Mouse (Mus musculus) lung, embryonic 15.5 days (tissue): ENCODE data around the gene Hyal2. TPM values are rescaled to one million over a fixed set of nuclear protein-coding genes. Genes with fewer than 3 reads are reported as not detected.

Experiments used
- ATAC-seq: fragments of 200-750 bp; cut with Nextera tagmentation; 2 replicates; pipeline ENCODE4 v1.8.0; 2017; ENCODE audit warnings: moderate number of reproducible peaks, borderline replicate concordance; ENCODE audit not compliant: low FRiP score, low TSS enrichment; ENCODE audit errors: extremely low read depth
- H3K27ac ChIP-seq: fragments of 300-500 bp; sonication (generic); 2 replicates; pipeline ENCODE4 v1.5.1; 2015; ENCODE audit warnings: moderate library complexity, mild to moderate bottlenecking, inconsistent platforms
- H3K27me3 ChIP-seq: fragments of 300-500 bp; sonication (generic); 2 replicates; pipeline ENCODE4 v1.6.1; 2015; ENCODE audit warnings: inconsistent platforms
- H3K36me3 ChIP-seq: fragments of 300-500 bp; sonication (generic); 2 replicates; pipeline ENCODE4 v1.6.1; 2015; ENCODE audit warnings: inconsistent platforms
- H3K4me1 ChIP-seq: fragments of 300-500 bp; sonication (generic); 2 replicates; pipeline ENCODE4 v1.6.1; 2015; ENCODE audit warnings: inconsistent platforms
- H3K4me2 ChIP-seq: fragments of 300-500 bp; sonication (generic); 2 replicates; pipeline ENCODE4 v1.6.1; 2015; ENCODE audit warnings: inconsistent platforms, mild to moderate bottlenecking, moderate library complexity
- H3K4me3 ChIP-seq: fragments of 300-500 bp; sonication (generic); 2 replicates; pipeline ENCODE4 v1.5.1; 2015; ENCODE audit warnings: mild to moderate bottlenecking, inconsistent platforms
- H3K9ac ChIP-seq: fragments of 300-500 bp; sonication (generic); 2 replicates; pipeline ENCODE4 v1.6.1; 2015; ENCODE audit warnings: inconsistent platforms
- H3K9me3 ChIP-seq: fragments of 300-500 bp; sonication (generic); 2 replicates; pipeline ENCODE4 v1.6.1; 2016; ENCODE audit warnings: inconsistent platforms
- WGBS: fragments of 180-500 bp; shearing (Covaris S2); methylation state at CpG from one replicate; pipeline ENCODE4 v1.1.7; 2015; 5-methylcytosine and 5-hydroxymethylcytosine counted together
- polyA plus RNA-seq: library from polyadenylated mRNA; unstranded; fragments of >200 nt; fragmentation: Nextera tagmentation; extraction: Ambion mirVana; gene quantifications from 2 replicates; pipeline ENCODE4 v1.2.1, GENCODE M21; 2015

Gene Hyal2
- polyA plus RNA-seq, 1 experiment from 2014 or later: 105 TPM

GRCm38 (mm10) chr9:107599433-107599832 lies 31.7 kb downstream of the Hyal2 start:
- H3K4me2 ChIP-seq: no peak overlapping the region
- H3K36me3 ChIP-seq: no peaks in the 10 kb centered on the region
- no peaks in the 10 kb centered on the region for H3K9me3 ChIP-seq
- no peak overlapping the region for H3K4me3 ChIP-seq
- no peak for ATAC-seq
- WGBS: 79% methylated on average over 9 of the region's 9 CpGs
- H3K4me1 ChIP-seq: peaks cover 9% of the 10 kb centered on the region; the same call in 1 of the 2 replicates
- no peak overlapping the region for H3K27ac ChIP-seq
- H3K27me3 ChIP-seq: 0 out of 2 replicates have a peak, but pooled peaks cover 10% of the 10 kb centered on the region
- no peak overlapping the region for H3K9ac ChIP-seq

DNA sequence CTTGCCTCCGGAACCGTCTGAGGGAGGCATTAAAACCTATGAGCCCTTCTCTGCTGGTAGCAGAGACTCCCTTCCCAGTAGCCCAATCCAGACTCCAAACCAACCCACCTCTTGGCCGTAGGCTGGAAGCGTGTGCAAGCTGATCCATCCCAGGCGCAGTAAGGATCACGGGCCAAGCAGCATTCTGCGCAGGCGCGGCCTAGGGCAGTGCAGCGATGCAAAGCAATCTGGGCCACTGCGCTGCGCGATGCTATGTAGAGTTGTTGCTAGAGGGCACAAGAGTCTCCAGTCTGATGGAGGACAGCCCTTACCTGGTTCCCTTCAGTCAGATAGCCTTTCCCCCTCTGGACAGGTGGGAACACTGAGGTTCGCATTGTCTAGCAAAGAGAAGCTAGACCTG lies 32.1 kb downstream of the Hyal2 start:
- 61% methylated on average over 14 of the region's 14 CpGs for WGBS
- no peak overlapping the region for H3K27ac ChIP-seq
- H3K27me3 ChIP-seq: 0 out of 2 replicates have a peak, but pooled peaks cover 10% of the 10 kb centered on the region
- no peak overlapping the region for H3K4me2 ChIP-seq
- no peaks in the 10 kb centered on the region for H3K9me3 ChIP-seq
- H3K36me3 ChIP-seq: no peaks in the 10 kb centered on the region
- H3K9ac ChIP-seq: no peak overlapping the region
- no peak for ATAC-seq
- H3K4me1 ChIP-seq: peaks cover 12% of the 10 kb centered on the region
- H3K4me3 ChIP-seq: no peak overlapping the region

- peaks cover 19% of the 10 kb centered on the region for H3K4me1 ChIP-seq
- no peak overlapping the region for H3K4me2 ChIP-seq
- H3K27ac ChIP-seq: no peak overlapping the region
- H3K27me3 ChIP-seq: 0 out of 2 replicates have a peak, but pooled peaks cover 10% of the 10 kb centered on the region
- 75% methylated on average over 12 of the region's 12 CpGs for WGBS
- no peak overlapping the region for H3K4me3 ChIP-seq
- no peak for ATAC-seq
- H3K9ac ChIP-seq: no peak overlapping the region
- H3K9me3 ChIP-seq: no peaks in the 10 kb centered on the region
- H3K36me3 ChIP-seq: no peaks in the 10 kb centered on the region
Measured at GRCm38 (mm10) chr9:107600745-107601144, 33.0 kb downstream of the Hyal2 start.

DNA sequence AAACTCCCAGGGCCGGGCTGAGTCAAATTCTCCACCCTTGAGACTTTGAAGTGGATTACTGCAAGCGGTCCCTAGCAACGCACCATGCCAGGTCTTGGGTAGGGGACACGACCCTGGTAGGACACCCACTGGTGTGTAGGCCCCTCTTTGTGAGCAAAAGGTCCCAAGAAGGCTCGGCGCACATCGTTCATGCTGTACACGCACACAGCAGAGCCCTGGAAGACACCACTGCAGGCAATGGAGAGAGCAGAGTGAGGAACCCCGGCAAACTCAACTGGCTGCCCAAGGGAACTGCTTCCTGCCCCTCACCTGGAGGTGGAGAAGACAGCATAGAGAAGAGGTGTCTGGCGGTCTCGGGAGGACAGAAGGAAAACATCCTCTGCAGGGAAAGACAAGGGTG lies 33.5 kb downstream of the Hyal2 start:
- Histone ChIP-seq H3K36me3 (no peaks in the 10 kb centered on the region), H3K4me1 (peaks cover 19% of the 10 kb centered on the region), H3K9ac (no peak overlapping the region), H3K4me2 (no peak overlapping the region), H3K4me3 (no peak overlapping the region), H3K27ac (no peak overlapping the region), H3K9me3 (no peaks in the 10 kb centered on the region), H3K27me3 (0 out of 2 replicates have a peak, but pooled peaks cover 10% of the 10 kb centered on the region)
- 77% methylated on average over 11 of the region's 11 CpGs for WGBS
- no peak for ATAC-seq

- ATAC-seq: no peak
- Histone ChIP-seq H3K36me3 (no peaks in the 10 kb centered on the region), H3K9me3 (no peaks in the 10 kb centered on the region), H3K4me1 (peaks cover 24% of the 10 kb centered on the region), H3K9ac (no peak overlapping the region), H3K4me2 (no peak overlapping the region), H3K27me3 (0 out of 2 replicates have a peak, but pooled peaks cover 10% of the 10 kb centered on the region), H3K4me3 (no peak overlapping the region), H3K27ac (no peak overlapping the region)
- 8% methylated on average over 10 of the region's 10 CpGs for WGBS
Measured at GRCm38 (mm10) chr9:107602068-107602648, 34.4 kb downstream of the Hyal2 start.

DNA sequence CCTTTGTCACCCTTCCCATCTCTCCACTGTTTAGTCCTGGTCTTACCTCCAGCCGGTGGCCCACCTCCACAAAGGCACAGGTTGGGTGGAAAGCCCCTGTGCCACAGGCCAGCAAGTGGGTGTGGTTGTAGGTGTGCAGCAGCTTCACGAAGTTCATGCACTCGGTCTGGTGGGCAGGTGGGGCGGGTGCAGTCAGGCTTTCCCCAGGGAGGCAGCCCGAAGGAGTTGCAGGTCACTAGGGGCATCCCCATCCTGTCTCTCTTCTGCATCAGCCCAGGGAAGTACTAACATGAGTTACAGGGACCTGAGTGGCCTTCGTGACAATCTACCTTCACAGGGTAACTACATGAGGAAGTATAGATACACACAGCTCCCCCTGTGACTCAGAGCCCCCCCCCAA lies 35.5 kb downstream of the Hyal2 start:
- Histone ChIP-seq H3K4me2 (no peak overlapping the region), H3K36me3 (no peaks in the 10 kb centered on the region), H3K27ac (no peak overlapping the region), H3K9me3 (no peaks in the 10 kb centered on the region), H3K9ac (no peak overlapping the region), H3K4me1 (peaks cover 34% of the 10 kb centered on the region), H3K27me3 (0 out of 2 replicates have a peak, but pooled peaks cover 10% of the 10 kb centered on the region), H3K4me3 (no peak overlapping the region)
- WGBS: 74% methylated on average over 6 of the region's 6 CpGs
- ATAC-seq: no peak

DNA sequence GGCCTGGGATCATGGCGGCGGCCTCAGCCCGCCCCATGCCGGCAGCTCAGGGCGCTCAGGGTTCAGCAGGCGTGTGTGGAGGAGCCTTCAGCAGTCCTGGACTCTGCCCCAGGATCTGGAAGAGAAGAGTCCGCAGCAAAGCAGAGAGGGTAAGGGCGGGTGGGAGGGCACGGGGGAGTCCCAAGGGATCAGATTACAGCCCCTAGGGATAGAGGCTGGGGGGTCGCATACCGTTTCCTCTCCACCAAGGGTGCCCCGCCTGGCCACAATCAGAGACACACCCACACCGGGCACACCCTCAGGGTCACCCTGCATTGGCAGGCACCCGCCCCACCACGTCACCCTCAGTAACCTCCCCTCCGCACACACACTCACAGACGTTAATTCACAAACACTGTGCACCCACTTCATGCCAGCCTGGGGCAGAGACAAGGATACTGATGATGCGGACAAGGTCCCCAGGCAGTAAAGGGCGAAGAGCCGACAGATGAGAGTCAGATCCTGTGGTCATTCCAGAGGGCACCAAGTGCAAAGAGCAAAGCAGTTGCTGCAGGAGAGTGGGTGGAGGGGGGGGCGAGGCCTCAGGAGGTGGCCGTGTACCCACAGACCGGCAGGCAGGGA lies 37.4 kb downstream of the Hyal2 start:
- 30% methylated on average over 23 of the region's 23 CpGs for WGBS
- Histone ChIP-seq H3K4me1 (peaks cover 48% of the 10 kb centered on the region), H3K4me3 (peak overlapping the region; percentile 22), H3K36me3 (no peaks in the 10 kb centered on the region), H3K27ac (peak overlapping the region; percentile 75), H3K9ac (peak overlapping the region; percentile 29; the same call in 1 of the 2 replicates), H3K9me3 (no peaks in the 10 kb centered on the region), H3K4me2 (peak overlapping the region; percentile 46), H3K27me3 (0 out of 2 replicates have a peak, but pooled peaks cover 4% of the 10 kb centered on the region)
- ATAC-seq: peak; percentile 40

DNA sequence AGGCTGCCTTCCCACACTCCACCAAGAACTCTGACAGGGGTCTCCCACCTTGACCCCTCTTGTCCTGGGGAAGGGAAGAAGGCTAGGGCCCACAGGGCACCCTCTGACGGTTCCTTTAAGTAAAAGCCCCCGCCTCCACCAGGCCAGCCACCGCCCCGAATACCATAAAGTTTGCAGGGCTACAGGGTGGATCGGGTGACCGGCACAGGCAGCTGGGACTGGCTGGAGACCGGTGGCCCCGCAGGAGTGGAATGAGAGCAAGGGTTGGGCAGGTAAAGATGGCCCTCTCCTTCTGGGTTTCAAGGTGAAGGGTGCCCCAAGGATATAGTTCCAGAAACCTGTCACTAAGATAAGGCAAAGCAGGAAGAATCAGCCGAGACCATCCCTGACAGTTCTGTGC lies 38.8 kb downstream of the Hyal2 start:
- Histone ChIP-seq H3K9ac (no peak overlapping the region), H3K27me3 (no peaks in the 10 kb centered on the region), H3K4me2 (peak overlapping the region; percentile 29), H3K4me1 (peaks cover 54% of the 10 kb centered on the region), H3K9me3 (no peaks in the 10 kb centered on the region), H3K36me3 (no peaks in the 10 kb centered on the region), H3K27ac (peak overlapping the region; percentile 62), H3K4me3 (peak overlapping the region; percentile 11)
- 17% methylated on average over 9 of the region's 9 CpGs for WGBS
- no peak for ATAC-seq

DNA sequence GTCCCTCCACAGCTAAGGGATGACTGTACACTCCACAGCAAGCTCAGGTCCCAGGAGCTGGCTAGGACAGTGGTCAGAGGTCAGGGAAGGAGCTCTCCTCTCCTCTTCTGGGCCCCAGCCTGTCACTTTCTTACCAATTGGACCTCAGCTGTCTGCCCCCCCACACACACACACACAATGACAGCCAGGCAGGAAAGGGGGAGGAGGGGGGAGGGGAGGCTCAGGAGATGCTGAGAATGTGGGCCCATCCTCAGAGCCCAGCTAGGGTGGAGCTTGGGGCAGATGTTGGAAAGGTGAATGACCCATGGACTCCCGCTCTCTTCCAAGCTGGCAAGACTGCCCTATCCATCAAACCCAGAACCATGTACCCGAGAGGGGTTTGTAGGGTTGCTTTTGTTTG lies 39.3 kb downstream of the Hyal2 start:
- Histone ChIP-seq H3K9ac (no peak overlapping the region), H3K36me3 (no peaks in the 10 kb centered on the region), H3K9me3 (no peaks in the 10 kb centered on the region), H3K27ac (peak overlapping the region; percentile 72; the same call in 1 of the 2 replicates), H3K27me3 (no peaks in the 10 kb centered on the region), H3K4me2 (peak overlapping the region; percentile 29), H3K4me1 (peaks cover 58% of the 10 kb centered on the region), H3K4me3 (peak overlapping the region; percentile 11)
- ATAC-seq: no peak
- 60% methylated on average over 2 of the region's 2 CpGs for WGBS

- Histone ChIP-seq H3K27me3 (no peaks in the 10 kb centered on the region), H3K4me2 (peak overlapping the region; percentile 29), H3K27ac (peak overlapping the region; percentile 72), H3K4me1 (peaks cover 57% of the 10 kb centered on the region), H3K4me3 (no peak overlapping the region), H3K9ac (no peak overlapping the region), H3K9me3 (no peaks in the 10 kb centered on the region), H3K36me3 (no peaks in the 10 kb centered on the region)
- no peak for ATAC-seq
- 25% methylated on average over 9 of the region's 9 CpGs for WGBS
Measured at GRCm38 (mm10) chr9:107607653-107608245, 40.0 kb downstream of the Hyal2 start.

GRCm38 (mm10) chr9:107608741-107609432 lies 41.1 kb downstream of the Hyal2 start, which contains the start of gene Sema3b:
Sema3b (minus strand) TSS chr9:107609229.
- Histone ChIP-seq H3K27ac (peak within 1 kb of the TSS; percentile 72), H3K27me3 (no peaks in the 10 kb centered on the region), H3K9me3 (no peaks in the 10 kb centered on the region), H3K4me3 (no peak within 1 kb of the TSS), H3K4me1 (peaks cover 69% of the 10 kb centered on the region), H3K4me2 (peak within 1 kb of the TSS; percentile 12), H3K9ac (no peak within 1 kb of the TSS), H3K36me3 (peaks cover 2% of the 10 kb centered on the region)
- WGBS: 42% methylated on average over 11 of the region's 12 CpGs
- ATAC-seq: no peak
